Mouse (Mus musculus): ENCODE measurements around the gene Gsx2. TPM values are rescaled to one million over a fixed set of nuclear protein-coding genes. Genes with fewer than 3 reads are reported as not detected.

Gsx2 gene
- polyA plus RNA-seq, 1 experiment from 2014 or later: not detected

DNA sequence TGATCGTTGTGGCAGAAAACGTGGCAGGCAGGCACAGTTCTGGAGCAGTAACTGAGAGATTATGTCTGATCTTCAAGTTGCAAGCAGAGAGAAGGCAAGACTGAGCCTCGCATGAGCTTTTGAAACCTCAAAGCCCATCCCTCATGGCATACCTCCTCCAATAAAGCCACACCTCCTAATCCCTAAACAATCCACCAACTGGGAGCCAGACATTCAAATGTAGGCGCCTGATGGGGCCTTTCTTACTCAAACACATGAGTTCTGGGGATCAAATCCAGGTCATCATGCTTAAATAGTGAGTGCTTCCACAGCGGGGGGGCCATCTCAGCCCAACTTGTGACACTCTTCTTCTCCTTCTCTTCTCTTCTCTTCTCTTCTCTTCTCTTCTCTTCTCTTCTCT, 36.4 kb downstream of the Gsx2 start:
- 48% methylated on average over 5 of the region's 5 CpGs for WGBS
- Histone ChIP-seq H3K4me2 (ENCODE audit: low read length) (no peak overlapping the region), H3K27ac (replicated peaks; ENCODE audit: low read depth, low read length) (no peak overlapping the region), H3K36me3 (ENCODE audit: control insufficient read depth, insufficient read depth, low read length) (no peaks in the 10 kb centered on the region), H3K4me3 (replicated peaks; ENCODE audit: low read depth, low read length) (no peak overlapping the region), H3K4me1 (ENCODE audit: control insufficient read depth, insufficient read depth, low read length) (no peaks in the 10 kb centered on the region), H3K9ac (replicated peaks; ENCODE audit: low read length) (no peak overlapping the region), H3K9me3 (ENCODE audit: control insufficient read depth, low read length) (peaks cover 6% of the 10 kb centered on the region), H3K27me3 (ENCODE audit: control insufficient read depth, insufficient read depth, low read length) (no peaks in the 10 kb centered on the region)
- ATAC-seq (ENCODE audit: low FRiP score, low TSS enrichment) (no peak), DNase-seq (no peak)

DNA sequence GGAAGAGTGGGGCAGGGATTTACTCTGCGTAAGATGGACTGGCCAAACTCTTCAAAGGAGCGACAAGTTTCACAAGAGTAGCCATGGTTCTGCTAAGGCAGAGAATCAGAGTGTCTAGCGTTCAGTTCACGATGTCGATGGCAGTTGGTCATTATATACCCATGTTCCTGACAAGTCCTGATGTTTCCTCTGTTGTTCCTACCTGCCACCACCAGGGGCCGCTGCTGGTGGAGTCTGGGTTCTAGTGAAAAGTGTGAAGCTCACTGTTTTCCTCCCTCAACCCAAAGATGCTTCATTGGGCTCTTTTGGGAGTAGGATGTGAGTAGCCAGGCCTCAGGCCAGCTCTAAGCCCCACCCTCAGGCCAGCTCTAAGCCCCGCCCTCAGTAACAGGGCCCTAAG, 43.4 kb downstream of the Gsx2 start:
- H3K27ac ChIP-seq (replicated peaks; ENCODE audit: low read depth, low read length): no peak overlapping the region
- no peak overlapping the region for H3K9ac ChIP-seq (replicated peaks; ENCODE audit: low read length)
- no peaks in the 10 kb centered on the region for H3K9me3 ChIP-seq (ENCODE audit: control insufficient read depth, low read length)
- H3K36me3 ChIP-seq (ENCODE audit: control insufficient read depth, insufficient read depth, low read length): no peaks in the 10 kb centered on the region
- no peak overlapping the region for H3K4me3 ChIP-seq (replicated peaks; ENCODE audit: low read depth, low read length)
- 69% methylated on average over 7 of the region's 7 CpGs for WGBS
- no peaks in the 10 kb centered on the region for H3K27me3 ChIP-seq (ENCODE audit: control insufficient read depth, insufficient read depth, low read length)
- ATAC-seq (ENCODE audit: low FRiP score, low TSS enrichment) (no peak), DNase-seq (no peak)
- no peak overlapping the region for H3K4me2 ChIP-seq (ENCODE audit: low read length)
- H3K4me1 ChIP-seq (ENCODE audit: control insufficient read depth, insufficient read depth, low read length): no peaks in the 10 kb centered on the region

- H3K9ac ChIP-seq (replicated peaks; ENCODE audit: low read length): no peak overlapping the region
- no peaks in the 10 kb centered on the region for H3K4me1 ChIP-seq (ENCODE audit: control insufficient read depth, insufficient read depth, low read length)
- H3K36me3 ChIP-seq (ENCODE audit: control insufficient read depth, insufficient read depth, low read length): no peaks in the 10 kb centered on the region
- H3K27me3 ChIP-seq (ENCODE audit: control insufficient read depth, insufficient read depth, low read length): no peaks in the 10 kb centered on the region
- no peak for DNase-seq
- H3K4me2 ChIP-seq (ENCODE audit: low read length): no peak overlapping the region
- no peak for ATAC-seq (ENCODE audit: low FRiP score, low TSS enrichment)
- H3K27ac ChIP-seq (replicated peaks; ENCODE audit: low read depth, low read length): no peak overlapping the region
- no peaks in the 10 kb centered on the region for H3K9me3 ChIP-seq (ENCODE audit: control insufficient read depth, low read length)
- WGBS: 41% methylated on average over 5 of the region's 5 CpGs
- H3K4me3 ChIP-seq (replicated peaks; ENCODE audit: low read depth, low read length): no peak overlapping the region
Observed at GRCm38 (mm10) chr5:75121646-75122045, 46.2 kb downstream of the Gsx2 start.

Other genes starting within 250 kb of the Gsx2 start
- 45.3 and 50.3 TPM in 2 replicates for gene Chic2, start 30.8 kb upstream of the Gsx2 start, polyA plus RNA-seq (2014; fragmentation: Nextera tagmentation; extraction: Ambion mirVana)
- 3.6 and 9.4 TPM in 2 replicates for gene Pdgfra, start 76.7 kb downstream of the Gsx2 start, polyA plus RNA-seq (2014; fragmentation: Nextera tagmentation; extraction: Ambion mirVana)

All from midbrain, embryonic 14.5 days (tissue).